Comparison of ENCODE assay signal across 11 mouse cellular contexts in genomic region chr7:125335586-125336165, GRCm38 (mm10).
DNase-seq lines count a peak whose midpoint lies in the region; ATAC-seq and TF ChIP-seq lines count a peak whose summit lies in the region.
"Had no signal": no experiment of that assay in that cellular context is flagged by ENCODE, and none has a peak within 500 bp of the region (broad histone marks: within the 10 kb centered on the region; RNA-seq: fewer than 3 reads in every experiment).

No protein-coding gene starts in this region.

- no peak overlapping the region for H3K4me3 ChIP-seq in hindbrain, embryonic 14.5 days (replicated peaks; ENCODE audit: low read length)
- no peak overlapping the region for H3K4me3 ChIP-seq in hindbrain, embryonic 11.5 days (ENCODE audit: low read depth, low read length)
- no peak overlapping the region for H3K4me3 ChIP-seq in hindbrain, embryonic 16.5 days (ENCODE audit: low read length)
- no peak overlapping the region for H3K4me3 ChIP-seq in heart, adult 2 months
- H3K4me3 ChIP-seq in kidney, embryonic 16.5 days (ENCODE audit: low read length), result no peak overlapping the region
- H3K4me3 ChIP-seq: limb, embryonic 15.5 days had no signal

- H3K79me2 ChIP-seq in heart, adult 2 months (replicated peaks; ENCODE audit: control insufficient read depth, insufficient read depth, low read length), result no peaks in the 10 kb centered on the region

- TF ChIP-seq CTCF in heart, adult 2 months (IDR thresholded peaks at IDR 0.05), result no peak

- intact Hi-C loops in heart, adult 2 months (cut with DNase I), result no loop called here

- peak; percentile 72 for DNase-seq in hindbrain, embryonic 14.5 days (ENCODE audit: low spot score)
- no peak for DNase-seq in hindbrain, embryonic 11.5 days (ENCODE audit: low spot score)
- peak; percentile 30 for DNase-seq in MN1 (ENCODE audit: low spot score)
- DNase-seq in heart, adult 2 months, result no peak
- DNase-seq in layer of hippocampus, adult 8-10 months (ENCODE audit: low spot score in 2 of 2), result no peak
- DNase-seq: thymus, adult 18-20 months had no signal

- no peaks in the 10 kb centered on the region for H3K9me3 ChIP-seq in hindbrain, embryonic 14.5 days (ENCODE audit: control insufficient read depth, low read length)
- H3K9me3 ChIP-seq in hindbrain, embryonic 11.5 days (ENCODE audit: control insufficient read depth, low read length), result no peaks in the 10 kb centered on the region
- H3K9me3 ChIP-seq in hindbrain, embryonic 16.5 days (ENCODE audit: control insufficient read depth, low read length), result no peaks in the 10 kb centered on the region
- no peaks in the 10 kb centered on the region for H3K9me3 ChIP-seq in kidney, embryonic 16.5 days (ENCODE audit: low read length)
- H3K9me3 ChIP-seq: limb, embryonic 15.5 days had no signal

- TF ChIP-seq POLR2A in heart, adult 2 months (IDR thresholded peaks at IDR 0.05; ENCODE audit: insufficient read depth, low read depth, low read length), result no peak

- peaks cover 9% of the 10 kb centered on the region for H3K4me1 ChIP-seq in hindbrain, embryonic 14.5 days (replicated peaks; ENCODE audit: control insufficient read depth, insufficient read depth, low read length)
- H3K4me1 ChIP-seq in hindbrain, embryonic 11.5 days (replicated peaks; ENCODE audit: control insufficient read depth, insufficient read depth, low read length), result no peaks in the 10 kb centered on the region
- peaks cover 5% of the 10 kb centered on the region; the same call in 1 of the 2 replicates for H3K4me1 ChIP-seq in hindbrain, embryonic 16.5 days (ENCODE audit: control insufficient read depth, insufficient read depth, low read depth, low read length)
- H3K4me1 ChIP-seq in heart, adult 2 months (ENCODE audit: control insufficient read depth, insufficient read depth, low read length), result no peaks in the 10 kb centered on the region
- H3K4me1 ChIP-seq in kidney, embryonic 16.5 days (ENCODE audit: insufficient read depth, low read length), result no peaks in the 10 kb centered on the region

- WGBS in hindbrain, embryonic 14.5 days, result 31% methylated on average over 3 of the region's 3 CpGs
- 55% methylated on average over 3 of the region's 3 CpGs for WGBS in hindbrain, embryonic 11.5 days
- 29% methylated on average over 3 of the region's 3 CpGs for WGBS in hindbrain, embryonic 16.5 days
- 43% methylated on average over 3 of the region's 3 CpGs for WGBS in heart, adult 2 months
- 49% methylated on average over 3 of the region's 3 CpGs for WGBS in kidney, embryonic 16.5 days

- peak; percentile 89; the same call in 1 of the 2 replicates for ATAC-seq in hindbrain, embryonic 14.5 days (ENCODE audit: low FRiP score)
- no peak for ATAC-seq in hindbrain, embryonic 11.5 days (ENCODE audit: low FRiP score)
- peak; percentile 68 for ATAC-seq in cerebellum, adult (ENCODE audit: insufficient number of reproducible peaks, low FRiP score, low TSS enrichment)
- peak; percentile 93 for ATAC-seq in hindbrain, embryonic 16.5 days
- no peak for ATAC-seq in kidney, embryonic 16.5 days (ENCODE audit: low FRiP score, low TSS enrichment)
- ATAC-seq: inflammation-experienced regulatory T-cells, adult 6 months had no signal

- H3K36me3 ChIP-seq in hindbrain, embryonic 14.5 days (replicated peaks; ENCODE audit: control insufficient read depth, insufficient read depth), result no peaks in the 10 kb centered on the region
- no peaks in the 10 kb centered on the region for H3K36me3 ChIP-seq in hindbrain, embryonic 11.5 days (ENCODE audit: control insufficient read depth, insufficient read depth, low read length)
- no peaks in the 10 kb centered on the region for H3K36me3 ChIP-seq in hindbrain, embryonic 16.5 days (ENCODE audit: control insufficient read depth, insufficient read depth, low read length)
- no peaks in the 10 kb centered on the region for H3K36me3 ChIP-seq in heart, adult 2 months (ENCODE audit: control insufficient read depth, insufficient read depth, low read length)
- H3K36me3 ChIP-seq in kidney, embryonic 16.5 days (ENCODE audit: insufficient read depth, low read length), result no peaks in the 10 kb centered on the region
- H3K36me3 ChIP-seq: limb, embryonic 15.5 days had no signal

- H3K27me3 ChIP-seq in hindbrain, embryonic 14.5 days (ENCODE audit: control insufficient read depth, insufficient read depth, low read length), result peaks cover 6% of the 10 kb centered on the region; the same call in 1 of the 2 replicates
- H3K27me3 ChIP-seq in hindbrain, embryonic 11.5 days (ENCODE audit: control insufficient read depth, insufficient read depth, low read length), result no peaks in the 10 kb centered on the region
- H3K27me3 ChIP-seq in hindbrain, embryonic 16.5 days (replicated peaks; ENCODE audit: control insufficient read depth, insufficient read depth, low read length), result peaks cover 14% of the 10 kb centered on the region
- no peaks in the 10 kb centered on the region for H3K27me3 ChIP-seq in heart, adult 2 months (ENCODE audit: control insufficient read depth, insufficient read depth, low read length)
- H3K27me3 ChIP-seq in kidney, embryonic 16.5 days (ENCODE audit: insufficient read depth, low read length), result no peaks in the 10 kb centered on the region
- H3K27me3 ChIP-seq: limb, embryonic 15.5 days had no signal

- H3K27ac ChIP-seq in hindbrain, embryonic 14.5 days, result no peak overlapping the region
- no peak overlapping the region for H3K27ac ChIP-seq in hindbrain, embryonic 11.5 days (ENCODE audit: low read depth, low read length)
- no peak overlapping the region for H3K27ac ChIP-seq in hindbrain, embryonic 16.5 days (ENCODE audit: low read depth, low read length)
- H3K27ac ChIP-seq in heart, adult 2 months, result no peak overlapping the region
- no peak overlapping the region for H3K27ac ChIP-seq in kidney, embryonic 16.5 days (ENCODE audit: low read length)
- H3K27ac ChIP-seq: limb, embryonic 15.5 days had no signal

- no peak for TF ChIP-seq EP300 in heart, adult 2 months (IDR thresholded peaks at IDR 0.05; ENCODE audit: insufficient read depth, low read depth, low read length)

- H3K9ac ChIP-seq in hindbrain, embryonic 14.5 days, result no peak overlapping the region
- H3K9ac ChIP-seq in hindbrain, embryonic 11.5 days (ENCODE audit: low read depth, low read length), result no peak overlapping the region
- no peak overlapping the region for H3K9ac ChIP-seq in hindbrain, embryonic 16.5 days (ENCODE audit: low read depth, low read length)
- no peak overlapping the region for H3K9ac ChIP-seq in heart, adult 2 months (ENCODE audit: low read depth, low read length)
- H3K9ac ChIP-seq in kidney, embryonic 16.5 days (replicated peaks; ENCODE audit: low read length), result no peak overlapping the region
- H3K9ac ChIP-seq: limb, embryonic 15.5 days had no signal

- no peak overlapping the region for H3K4me2 ChIP-seq in hindbrain, embryonic 14.5 days (replicated peaks)
- H3K4me2 ChIP-seq in hindbrain, embryonic 11.5 days (replicated peaks; ENCODE audit: low read depth, low read length), result no peak overlapping the region
- H3K4me2 ChIP-seq in hindbrain, embryonic 16.5 days (ENCODE audit: low read length), result no peak overlapping the region
- no peak overlapping the region for H3K4me2 ChIP-seq in kidney, embryonic 16.5 days (replicated peaks; ENCODE audit: low read depth, low read length)
- H3K4me2 ChIP-seq: limb, embryonic 15.5 days had no signal

Comparison
In these comparisons a context has a peak if more than half of its experiments do, and no peak if none do; other contexts are left out.
1. ATAC-seq: peak in hindbrain, embryonic 14.5 days (single experiment), cerebellum, adult (single experiment) and hindbrain, embryonic 16.5 days (single experiment); none in hindbrain, embryonic 11.5 days (single experiment) and kidney, embryonic 16.5 days (single experiment).
2. DNase-seq: peak in hindbrain, embryonic 14.5 days (single experiment) and MN1 (single experiment); none in hindbrain, embryonic 11.5 days (single experiment), heart, adult 2 months (0 of 2) and layer of hippocampus, adult 8-10 months (0 of 2).